Mouse (Mus musculus) c-Kit-positive CD71-negative TER-119-negative erythroid progenitor cells, embryonic 14.5 days (primary cell): ENCODE results near the gene Cdk11b.

Source experiments
- DNase-seq: peaks from one replicate; pipeline ENCODE4 v3.0.0-alpha.2; 2013; ENCODE audit warnings: low read depth

The Cdk11b gene

DNA sequence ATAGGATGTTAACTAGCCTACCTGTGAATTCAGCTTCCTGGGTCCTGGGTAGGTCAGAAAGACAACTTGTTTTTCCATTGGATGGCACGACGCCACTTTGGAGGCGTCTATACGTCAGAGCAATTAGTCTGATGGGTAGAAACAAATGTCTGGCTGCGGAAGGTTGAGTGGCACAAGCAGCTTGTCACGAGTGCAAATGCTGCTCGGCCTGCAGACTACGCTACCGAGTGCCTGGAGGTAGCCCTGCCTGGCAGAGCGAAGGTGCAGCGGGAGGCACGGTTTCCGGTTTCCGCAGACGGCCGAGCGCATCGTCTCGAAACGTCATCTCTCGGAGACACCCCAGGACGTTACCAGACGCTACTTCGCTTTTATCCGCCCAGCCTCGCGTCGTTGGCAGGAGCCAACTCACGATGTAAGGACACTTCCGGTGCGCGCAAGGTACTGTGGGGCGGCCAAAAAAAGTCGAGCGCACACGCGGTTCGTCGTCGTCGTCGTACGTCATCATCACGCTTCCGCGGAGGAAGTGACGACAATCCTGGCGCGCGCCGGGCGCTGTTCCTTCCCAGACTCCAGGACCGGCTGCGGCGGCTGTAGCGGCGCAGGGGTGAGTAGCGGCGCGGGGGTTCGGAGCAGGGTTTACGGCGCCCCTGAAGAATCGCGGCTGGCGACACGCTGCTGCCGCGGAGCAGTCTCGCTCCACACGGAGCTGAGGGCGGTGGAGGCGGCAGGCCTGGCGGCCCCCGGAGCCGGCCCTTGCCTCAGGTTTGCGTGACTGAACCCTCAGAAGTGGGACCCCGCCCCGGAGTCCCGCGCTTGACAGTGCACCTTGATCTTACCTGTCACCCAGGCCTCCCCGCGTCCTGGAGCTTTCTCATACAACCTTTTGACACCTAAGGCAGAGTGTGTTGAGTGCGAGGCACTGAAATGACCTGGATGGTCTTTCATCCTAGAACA lies at the start of gene Cdk11b:
Cdk11b (plus strand) TSS at position 517 of the 954 bp plus-strand sequence.
- peak; percentile 98 for DNase-seq

DNA sequence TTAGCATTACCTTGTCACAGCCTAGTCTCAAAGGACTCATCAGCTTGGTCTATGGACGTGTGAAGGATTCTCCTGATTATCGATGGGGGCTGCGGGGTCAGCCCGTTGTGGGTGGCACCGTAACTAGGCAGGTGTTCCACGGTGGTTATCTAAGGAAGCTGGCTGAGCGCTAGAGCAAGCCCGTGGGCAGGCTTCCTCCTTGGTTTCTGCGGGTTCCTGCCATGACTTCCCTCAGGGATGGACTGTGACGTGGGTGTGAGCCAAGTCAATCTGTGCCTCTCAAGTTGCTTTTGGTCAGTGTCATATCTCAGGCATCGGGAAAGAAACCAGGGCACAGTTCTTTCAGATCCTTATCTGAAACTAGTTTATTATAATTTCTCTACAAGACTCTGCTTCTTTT lies 49.7 kb upstream of the Cdk11b start:
- no peak for DNase-seq

DNA sequence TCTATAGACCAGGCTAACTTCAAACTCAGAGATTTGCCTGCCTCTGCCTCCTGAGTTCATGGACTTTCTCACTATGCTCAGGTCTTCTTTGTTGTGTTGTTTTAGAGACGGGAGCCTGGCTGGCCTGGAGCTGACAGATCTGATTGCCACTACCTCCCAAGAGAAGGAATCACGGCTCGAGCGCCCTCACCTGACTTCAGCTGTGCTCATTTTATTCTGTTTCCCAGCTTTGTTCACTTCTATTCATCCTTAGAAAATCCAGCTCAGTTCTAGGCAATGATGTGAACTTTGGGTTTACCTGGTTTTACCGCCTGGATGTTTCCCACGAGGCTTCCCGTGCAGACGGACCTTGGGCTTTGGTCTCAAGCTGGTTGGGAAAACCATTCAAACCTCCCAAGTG lies 49.1 kb upstream of the Cdk11b start:
- DNase-seq = no peak

DNA sequence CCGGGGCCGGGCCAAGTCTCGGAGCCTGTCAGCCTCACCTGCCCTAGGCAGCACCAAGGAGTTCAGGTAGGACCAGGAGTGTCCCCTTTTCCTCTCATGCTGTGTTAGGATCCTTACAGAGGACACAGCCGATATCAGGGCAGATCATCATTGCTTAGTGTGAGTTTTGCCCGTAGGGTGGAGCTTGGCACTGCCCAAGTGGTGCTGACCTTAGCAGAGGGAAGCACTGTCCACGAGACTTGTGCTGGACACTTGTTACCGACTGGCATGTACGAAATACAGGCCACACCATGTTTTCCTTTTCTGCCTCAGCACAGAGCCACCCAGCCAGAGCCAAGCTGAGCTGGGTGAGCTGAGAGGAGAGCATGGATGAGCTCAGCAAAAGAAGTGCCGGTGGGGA lies 47.5 kb upstream of the Cdk11b start:
- DNase-seq = no peak

DNA sequence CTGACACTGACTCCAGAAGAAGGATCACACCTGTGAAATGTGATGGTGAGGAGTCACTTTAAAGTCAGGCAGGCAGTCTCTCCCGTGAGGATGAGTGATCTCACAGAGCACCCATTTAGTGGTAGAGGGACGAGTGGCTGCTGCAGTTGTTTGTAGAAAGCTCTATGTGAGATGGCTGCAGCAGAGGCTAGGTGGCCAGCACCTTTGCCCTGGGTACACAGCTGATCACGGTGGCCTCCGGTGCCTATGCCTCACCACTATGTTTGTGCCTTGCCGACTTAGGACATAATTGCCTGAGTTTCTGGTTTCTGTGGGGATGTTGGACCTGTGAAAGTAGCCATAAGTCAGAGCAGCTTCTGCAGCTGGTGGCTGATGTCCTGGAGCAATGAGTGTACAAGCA lies 46.9 kb upstream of the Cdk11b start:
- DNase-seq = no peak

DNA sequence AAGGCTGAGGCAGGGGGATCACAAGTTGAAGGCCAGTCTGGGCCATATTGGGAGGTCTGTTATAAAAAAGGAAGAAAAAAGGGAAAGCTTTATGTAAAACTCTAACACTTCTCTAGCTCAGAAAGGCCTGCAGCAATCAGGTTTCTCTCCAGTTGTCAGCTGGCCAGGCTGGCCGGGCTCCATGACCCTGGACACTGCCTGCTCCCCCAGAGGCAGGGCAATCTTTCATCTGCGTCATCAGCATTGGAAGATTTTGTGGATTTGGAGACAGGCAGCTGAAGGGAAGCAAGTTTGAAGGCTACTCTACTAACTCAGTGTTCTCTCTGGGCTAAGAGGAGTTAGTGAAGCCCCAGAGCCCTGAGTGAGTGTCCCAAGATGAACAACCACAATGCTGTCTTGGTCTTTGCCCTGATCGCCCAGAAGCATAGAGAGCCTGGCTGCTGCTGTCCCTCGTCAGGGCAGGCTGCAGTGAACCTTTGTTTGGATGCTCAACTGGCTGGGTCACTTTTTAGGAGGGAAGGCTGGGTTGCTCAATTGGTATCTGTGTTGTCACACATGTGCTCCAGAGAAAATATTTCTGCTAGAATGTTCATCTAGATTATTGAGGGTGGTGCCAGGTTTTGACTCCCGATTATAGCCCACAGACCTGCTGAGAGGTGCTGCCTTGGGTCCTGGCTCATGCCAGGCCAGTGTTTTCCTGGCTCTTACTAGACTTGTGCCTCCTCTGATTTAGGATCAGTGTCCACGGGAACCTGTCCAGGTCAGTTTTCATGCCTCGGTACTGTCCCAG lies 46.1 kb upstream of the Cdk11b start:
- no peak for DNase-seq

DNA sequence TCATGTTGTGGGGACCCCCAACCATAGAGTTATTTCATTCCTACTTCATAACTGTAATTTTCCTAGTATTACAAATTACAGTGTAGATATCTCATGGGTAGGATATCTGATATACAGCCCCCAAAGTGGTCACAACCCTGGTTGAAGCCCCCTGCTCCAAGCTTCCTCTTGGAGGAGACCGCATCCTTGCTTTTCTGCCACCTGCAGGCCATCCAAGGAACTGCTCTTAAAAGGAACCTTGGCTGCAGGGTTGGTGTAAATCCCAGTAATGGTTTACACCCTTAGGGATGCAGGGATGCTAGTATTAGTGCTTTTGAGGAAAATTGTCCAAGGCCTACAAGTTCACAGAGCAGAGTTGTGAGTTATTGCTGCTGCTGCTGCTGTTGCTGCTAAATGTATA lies 44.2 kb upstream of the Cdk11b start:
- DNase-seq = no peak

DNA sequence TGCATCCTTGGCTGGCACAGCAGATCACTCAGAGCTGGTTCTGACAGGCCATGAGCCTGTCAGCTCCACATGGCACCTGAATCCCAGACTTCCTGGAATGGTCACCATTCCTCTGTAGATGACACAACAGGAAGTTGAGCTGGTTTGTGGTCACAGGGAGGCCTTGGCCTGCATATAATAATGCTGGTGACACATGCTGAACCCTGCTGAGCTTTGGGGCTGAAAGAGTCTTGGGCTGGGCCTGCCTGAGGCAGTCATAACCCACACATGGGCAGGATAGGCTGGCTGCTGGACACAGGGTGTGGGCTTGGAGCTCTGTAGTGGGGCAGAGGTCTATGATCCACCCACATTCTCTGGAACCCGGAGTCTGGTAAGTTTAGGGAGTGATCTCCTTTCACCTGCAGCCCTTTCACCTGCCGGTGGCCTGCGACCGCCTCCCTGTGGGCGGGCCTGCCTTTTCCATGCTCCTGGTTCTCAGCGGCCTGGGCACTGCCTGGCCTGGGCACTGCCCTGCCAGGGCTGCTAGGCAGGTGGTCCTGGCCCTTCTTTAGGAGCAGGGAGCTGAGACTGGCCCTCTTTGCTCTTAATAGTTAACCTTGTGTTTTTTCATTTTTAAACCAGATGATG lies 42.3 kb upstream of the Cdk11b start:
- no peak for DNase-seq

DNA sequence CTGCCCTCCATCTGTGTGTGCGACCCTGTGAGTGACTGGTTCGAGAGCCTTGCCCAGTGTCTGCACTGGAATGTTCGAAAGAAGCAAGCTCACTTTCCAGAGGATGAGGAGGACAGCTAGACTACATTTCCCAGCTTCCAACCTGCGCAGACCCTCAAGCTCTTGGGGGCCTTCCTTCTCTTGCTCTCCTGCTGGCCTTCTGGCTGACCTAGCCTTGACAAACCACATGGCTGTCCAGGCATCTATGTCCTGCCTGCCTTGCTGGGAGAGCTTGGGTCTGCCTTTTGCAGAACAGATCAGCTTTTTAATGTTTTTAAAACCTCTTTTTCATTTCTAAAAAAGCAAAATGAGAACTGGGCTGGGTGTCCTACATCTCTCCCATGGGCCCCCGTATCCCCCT lies 35.3 kb upstream of the Cdk11b start:
- DNase-seq = no peak

DNA sequence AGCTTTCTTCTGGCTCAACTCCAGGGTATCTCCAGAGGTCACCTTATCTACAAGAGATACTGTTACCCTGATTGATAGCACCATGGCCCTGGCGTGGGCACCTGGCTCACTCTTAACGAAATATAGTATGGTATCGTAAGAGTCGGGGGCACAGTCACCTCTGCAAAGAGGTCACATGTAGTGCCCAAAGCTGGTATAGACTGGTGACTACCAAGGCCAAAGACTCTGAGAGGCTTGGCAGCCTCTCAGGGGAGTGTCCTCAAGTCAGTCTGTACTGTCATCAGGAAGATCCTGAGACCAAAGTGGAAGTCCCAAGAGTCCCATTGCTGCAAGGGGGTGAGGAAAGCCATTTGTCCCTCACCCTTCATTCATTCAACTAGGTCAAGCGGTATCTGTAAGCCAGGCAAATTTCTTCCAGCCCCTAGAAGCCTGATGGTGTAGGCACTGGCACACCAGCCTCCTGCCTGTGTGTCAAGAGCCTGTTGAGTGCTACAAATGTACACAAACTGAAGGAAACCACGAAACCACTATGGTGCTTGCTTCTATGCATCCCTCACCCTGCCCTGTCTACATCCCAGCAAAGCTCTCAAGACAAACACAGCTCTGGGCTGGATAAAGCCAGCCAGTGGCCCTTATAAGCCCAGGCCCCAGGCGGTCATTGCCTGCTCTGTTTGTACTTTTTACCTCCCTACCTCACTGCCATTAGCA lies 33.5 kb upstream of the Cdk11b start:
- DNase-seq = no peak

DNA sequence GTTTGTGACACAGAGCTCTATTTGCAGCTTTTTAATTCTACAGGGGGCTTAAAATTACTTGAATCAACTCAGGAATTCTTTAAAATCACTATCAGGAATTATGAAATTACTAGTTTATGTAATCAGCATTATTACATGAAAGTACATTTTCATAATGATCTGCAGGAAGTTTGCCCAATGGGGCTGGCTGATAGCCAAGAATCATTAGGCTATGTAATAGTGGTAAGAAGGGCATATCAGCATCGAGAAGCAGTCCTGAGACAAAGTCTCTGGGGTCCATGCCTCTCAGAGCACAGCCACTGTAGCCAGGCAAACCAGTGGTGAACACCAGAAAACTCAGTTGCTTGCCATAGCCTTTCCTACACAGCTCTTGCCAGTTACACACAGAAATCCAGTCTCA lies 30.9 kb upstream of the Cdk11b start:
- DNase-seq = no peak

DNA sequence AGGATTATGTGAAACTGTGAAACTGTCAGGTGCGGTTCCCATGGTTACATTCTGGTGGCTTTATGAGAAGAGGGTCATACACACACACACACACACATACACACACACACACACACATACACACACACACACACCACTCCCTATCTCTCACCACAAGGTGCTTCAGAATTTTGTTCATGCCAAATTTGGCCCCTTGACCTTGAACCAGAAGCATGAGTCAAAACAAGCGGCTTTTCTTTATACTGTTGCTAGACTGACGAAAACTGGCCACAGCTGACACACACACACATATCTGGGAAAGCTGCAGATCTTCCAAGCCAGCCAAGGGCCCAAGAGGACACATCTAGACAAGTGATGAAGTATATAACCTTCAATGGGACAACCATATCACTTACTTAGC lies 28.9 kb upstream of the Cdk11b start:
- no peak for DNase-seq

DNA sequence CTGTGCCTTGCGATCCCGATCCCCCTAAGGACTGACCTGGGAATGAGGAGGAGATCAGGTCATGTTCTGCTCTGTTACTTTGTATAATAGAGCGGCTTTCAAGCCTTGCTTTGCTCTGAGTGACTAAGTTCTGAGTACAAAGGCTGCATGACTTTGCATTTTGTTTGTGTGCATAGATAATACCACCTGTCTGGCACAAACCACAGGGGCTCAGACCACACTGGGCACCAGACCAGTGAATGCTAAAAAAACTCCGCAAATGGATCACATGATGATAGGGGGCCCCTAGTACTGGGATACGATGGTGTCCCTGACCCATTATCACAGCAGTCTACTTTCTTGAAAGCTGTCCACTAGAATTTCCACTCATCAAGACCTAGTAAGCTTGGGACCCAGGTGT lies 28.0 kb upstream of the Cdk11b start:
- no peak for DNase-seq

DNA sequence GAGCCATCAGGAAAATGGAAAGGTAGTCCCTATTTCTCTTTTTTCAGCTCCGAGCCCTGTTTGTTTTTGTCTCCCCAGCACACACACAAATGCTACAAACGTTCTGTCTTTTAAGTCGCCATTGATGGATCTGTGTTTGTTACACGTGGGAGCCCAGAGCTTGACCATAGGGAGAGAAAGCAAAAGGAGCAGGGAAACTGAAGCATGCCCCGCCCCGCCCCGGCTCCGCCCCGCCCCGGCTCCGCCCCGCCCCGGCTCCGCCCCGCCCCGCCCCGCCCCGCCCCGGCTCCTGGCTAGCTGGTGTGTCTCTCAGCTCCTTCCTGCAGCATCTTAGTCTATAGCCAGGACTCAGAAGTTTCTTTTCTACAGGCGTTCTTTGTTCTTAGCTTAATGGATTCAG lies 26.1 kb upstream of the Cdk11b start:
- DNase-seq = no peak

DNA sequence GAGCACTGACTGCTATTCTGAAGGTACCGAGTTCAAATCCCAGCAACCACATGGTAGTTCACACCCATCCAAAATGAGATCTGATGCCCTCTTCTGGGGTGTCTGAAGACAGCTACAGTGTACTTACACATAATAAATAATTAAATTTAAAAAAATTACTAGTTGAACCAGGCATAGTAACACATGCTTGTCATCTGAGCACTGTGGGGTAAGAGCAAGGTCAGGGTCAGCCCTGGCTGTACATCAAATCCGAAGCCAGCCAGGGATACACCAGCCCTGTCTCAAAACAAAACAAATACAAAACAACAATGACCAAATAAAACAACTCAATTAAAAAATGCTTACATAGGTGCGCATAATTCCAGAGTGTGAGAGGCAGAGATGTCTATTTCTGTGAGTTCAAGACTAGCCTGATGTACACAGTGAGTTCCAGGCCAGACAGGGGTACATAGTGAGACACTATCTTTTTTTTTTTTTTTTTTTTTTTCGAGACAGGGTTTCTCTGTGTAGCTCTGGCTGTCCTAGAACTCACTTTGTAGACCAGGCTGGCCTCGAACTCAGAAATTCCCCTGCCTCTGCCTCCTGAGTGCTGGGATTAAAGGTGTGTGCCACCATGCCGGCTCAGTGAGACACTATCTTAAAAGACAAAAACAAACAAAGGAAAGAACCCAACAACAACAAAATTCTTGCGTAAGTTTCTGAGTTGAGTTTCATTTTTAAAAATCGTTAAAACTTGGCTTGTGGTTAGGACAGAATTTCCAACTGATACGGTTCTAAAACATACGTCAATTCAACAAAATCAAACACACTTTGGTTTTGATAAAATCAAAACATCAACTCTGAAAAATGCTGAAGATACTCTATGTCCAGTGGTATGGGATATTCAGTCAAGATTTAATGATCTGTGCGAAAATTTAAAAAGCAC lies 24.5 kb upstream of the Cdk11b start:
- DNase-seq = no peak

DNA sequence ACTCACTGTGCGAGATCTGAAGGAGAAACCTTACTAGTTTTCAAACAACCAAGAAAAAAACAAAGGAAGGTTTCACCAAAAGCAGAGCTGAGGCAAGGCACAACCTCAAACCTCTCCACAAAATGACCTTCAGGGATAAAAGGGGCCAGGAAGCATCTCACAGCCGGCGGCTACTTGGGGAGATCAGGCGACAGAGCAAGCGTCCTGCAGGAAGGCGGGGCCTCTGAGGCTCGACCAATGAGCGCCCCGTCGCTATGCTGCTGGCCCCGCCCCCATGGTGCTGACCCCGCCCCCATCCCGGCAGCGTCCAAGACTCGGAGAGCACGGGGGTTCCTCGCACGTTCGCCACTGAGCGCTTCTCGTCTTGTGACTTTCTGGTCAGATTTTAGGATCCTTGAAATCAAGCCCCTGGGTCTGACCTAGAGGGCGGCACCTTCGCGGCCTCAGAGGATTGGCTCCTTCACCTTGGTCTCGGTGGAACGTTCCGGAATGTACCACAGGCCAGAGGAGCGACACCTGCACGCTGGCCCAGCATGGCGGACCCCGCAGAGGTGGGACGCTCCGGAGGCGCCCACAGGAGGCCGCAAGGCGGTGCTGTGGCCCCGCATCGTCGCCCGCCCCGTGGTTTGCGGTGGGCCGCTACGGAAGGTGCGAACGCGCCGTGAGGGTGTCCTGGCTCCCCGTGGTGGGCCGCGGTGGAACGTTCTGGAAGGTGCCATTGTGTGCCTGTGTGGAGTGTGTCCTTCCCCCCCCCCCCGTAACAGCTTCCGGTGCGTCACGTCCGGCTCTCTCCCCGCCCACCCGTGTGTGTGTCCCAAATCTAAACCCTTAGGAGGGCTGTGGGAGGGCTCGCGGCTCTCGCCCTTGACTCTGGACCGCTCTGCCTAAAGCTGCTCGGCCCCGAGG lies 23.3 kb upstream of the Cdk11b start, which contains the start of gene Slc35e2:
Slc35e2 (plus strand) TSS at position 326 of the 906 bp plus-strand sequence.
- DNase-seq = peak; percentile 91

DNA sequence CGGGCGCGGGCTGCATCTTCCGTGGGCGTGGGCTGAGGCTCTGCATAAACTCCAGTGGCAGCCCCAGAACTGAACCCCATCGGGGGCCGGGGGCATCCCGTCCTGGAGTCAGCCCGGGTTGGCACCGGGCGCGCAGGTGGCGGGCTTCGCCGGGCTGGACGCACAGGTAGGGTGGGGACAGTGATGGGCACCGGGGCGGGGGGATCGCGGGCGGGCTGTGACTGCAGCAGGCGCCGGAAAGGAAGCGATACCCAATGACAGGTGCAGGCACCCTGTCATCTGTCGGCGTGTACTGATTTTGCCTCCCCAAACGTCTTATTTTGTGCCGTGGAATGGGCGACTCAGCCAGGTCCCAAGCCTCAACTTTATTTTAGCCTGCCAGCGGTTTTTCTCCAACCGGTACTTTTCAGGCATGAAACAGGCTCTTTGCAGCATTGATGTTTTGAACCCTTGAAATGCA lies 22.6 kb upstream of the Cdk11b start:
- DNase-seq = no peak

DNA sequence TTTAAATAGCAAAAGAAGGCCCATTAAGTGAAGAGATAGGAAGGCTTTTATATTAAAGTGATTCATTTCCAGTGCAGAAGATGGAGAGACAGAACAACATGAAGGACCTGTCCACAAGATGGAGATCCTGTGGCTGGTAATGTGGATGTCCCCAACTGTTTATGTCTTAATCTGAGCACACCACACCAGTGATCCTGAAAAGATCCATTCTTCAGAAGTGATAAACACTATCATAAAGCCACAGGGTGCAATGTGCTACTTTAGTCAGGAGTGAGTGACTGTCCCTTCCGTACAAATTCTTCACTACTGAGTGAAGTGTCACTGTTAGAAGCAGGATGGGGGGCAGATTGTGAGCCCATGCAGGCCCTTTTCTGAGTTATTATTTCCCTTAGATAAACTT lies 21.9 kb upstream of the Cdk11b start:
- no peak for DNase-seq

DNA sequence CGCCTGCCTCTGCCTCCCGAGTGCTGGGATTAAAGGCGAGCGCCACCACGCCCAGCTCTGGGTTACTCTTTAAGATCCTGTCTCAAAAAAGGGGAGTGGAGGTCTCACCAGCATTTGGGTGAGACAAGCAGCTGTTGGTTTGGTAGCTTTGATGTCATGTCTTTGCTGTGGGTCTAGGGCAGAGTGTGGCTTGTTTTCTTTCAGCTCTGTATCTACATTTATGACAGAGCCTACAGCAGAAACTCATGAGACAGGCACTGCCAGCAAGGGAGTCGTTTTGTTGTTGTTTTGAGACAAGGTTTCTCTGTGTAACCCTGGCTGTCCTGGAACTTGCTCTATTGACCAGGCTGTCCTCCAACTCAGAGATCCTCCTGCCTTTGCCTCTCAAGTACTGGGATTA lies 20.9 kb upstream of the Cdk11b start:
- DNase-seq = no peak

DNA sequence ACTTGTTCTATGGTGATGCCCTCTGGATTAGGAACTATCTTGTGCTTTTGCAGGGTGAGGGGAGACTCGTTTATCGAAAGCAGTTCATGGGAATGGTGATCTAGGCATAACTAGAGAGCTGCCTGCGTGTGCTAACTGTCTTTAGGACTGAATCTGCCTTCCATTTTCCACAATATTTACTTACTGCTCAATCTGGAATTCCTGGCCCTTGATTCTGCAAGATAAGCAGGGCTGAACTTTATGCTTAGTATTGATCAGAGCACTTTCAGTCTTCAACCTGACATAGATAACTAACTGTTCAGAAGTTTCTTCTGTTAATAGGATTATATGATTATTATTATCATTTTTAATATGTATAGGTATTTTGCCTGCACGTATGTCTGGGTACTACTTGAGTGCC lies 19.5 kb upstream of the Cdk11b start:
- DNase-seq = no peak
